Mouse (Mus musculus): ENCODE measurements around the gene Fads3.

GRCm38 (mm10) chr19:10043643-10044042, 2.3 kb downstream of the Fads3 start:
- no peak for TF ChIP-seq CTCF (IDR thresholded peaks at IDR 0.05; ENCODE audit: insufficient read depth, low read length)
- TF ChIP-seq POLR2A (IDR thresholded peaks at IDR 0.05; ENCODE audit: borderline replicate concordance, extremely low read depth, low read depth, low read length): no peak
